Mouse (Mus musculus) cerebellum, postnatal 25 days (tissue): ENCODE data around the gene Glb1l2.

ENCODE experiments used
- DNase-seq, 2 experiments: peaks; one replicate each; pipeline ENCODE4 v3.0.0; 2021; ENCODE audit warnings: mixed read lengths in 2 of 2

The Glb1l2 gene

GRCm38 (mm10) chr9:26728556-26728955 is 77.7 kb downstream of the Glb1l2 start:
- DNase-seq, result no peak

GRCm38 (mm10) chr9:26727445-26727844 is 78.8 kb downstream of the Glb1l2 start:
- no peak for DNase-seq

DNA sequence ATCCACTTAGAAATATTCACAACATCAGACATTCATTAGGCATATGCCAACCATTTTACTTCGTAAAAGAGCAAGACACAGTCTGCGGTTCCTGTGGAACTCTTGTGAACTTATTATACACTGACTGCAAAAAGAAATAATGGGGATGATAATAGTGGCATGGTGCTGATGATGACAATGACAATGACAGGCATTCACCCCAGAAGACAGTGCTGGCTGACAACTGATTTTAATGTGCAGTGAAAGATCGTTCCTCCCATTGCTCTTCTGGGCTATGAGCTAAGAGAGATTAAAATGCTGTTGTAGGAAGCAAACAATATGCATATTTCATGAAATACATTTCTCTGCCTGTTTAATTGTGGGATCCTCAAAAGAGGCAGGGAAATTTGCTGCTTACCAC is 80.6 kb downstream of the Glb1l2 start:
- DNase-seq, result no peak

DNA sequence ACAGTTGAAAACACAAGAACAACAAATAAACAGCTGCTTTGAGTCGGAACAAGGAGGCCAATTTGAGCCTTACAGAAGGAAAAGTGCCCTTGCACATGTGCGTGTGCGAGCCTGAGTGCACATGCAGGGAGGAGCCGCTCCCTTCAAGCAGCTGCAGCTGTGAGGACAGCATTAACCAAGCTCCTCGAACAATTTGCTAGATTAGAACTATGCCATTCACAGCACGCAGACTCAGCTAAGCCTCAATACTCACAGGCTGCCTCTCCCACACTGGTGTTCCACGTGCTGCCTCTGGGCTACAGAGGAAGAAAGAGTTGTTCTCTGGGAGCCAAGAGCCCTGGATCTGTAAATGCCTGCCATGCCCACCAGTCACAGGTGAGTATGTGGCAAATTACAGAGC is 84.5 kb downstream of the Glb1l2 start:
- DNase-seq, result no peak

- no peak for DNase-seq
Measured at GRCm38 (mm10) chr9:26718388-26718787, 87.9 kb downstream of the Glb1l2 start.
